Mouse (Mus musculus): ENCODE measurements at regions not wholly inside any gene's neighbourhood (a gene's known extent, or its start where the extent isn't known, plus 50 kb on each side); places are given as distances from the start of the nearest gene placed in this dataset.

DNA sequence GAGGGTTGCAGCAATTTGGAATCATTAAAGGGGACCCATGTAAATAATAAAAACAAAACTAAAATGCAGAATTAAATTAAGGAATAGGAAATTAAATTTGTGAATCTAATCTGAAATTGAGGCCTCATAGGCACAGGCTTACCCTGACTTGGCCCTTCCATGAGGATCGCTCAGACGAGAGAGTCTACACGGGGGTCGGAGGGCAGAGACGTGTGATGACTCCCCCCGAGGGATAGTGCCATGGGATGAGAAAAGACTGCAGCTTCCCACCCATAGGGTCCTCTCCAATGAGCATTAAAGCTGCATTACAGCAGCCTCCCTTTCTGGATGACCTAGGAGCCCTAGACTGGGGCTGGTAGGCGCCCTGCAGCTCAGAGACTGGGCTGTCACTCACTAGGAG, 85.4 kb upstream of the Pkdcc start:
- TF ChIP-seq CTCF (conservative IDR thresholded peaks at IDR 0.05; ENCODE audit: insufficient read depth, insufficient read length, low read depth, low read length) (no peak), POLR2A (IDR thresholded peaks at IDR 0.05; ENCODE audit: low read depth, low read length) (no peak)

All from kidney, adult 2 months (tissue).